Mouse (Mus musculus) ES-E14 (cell line): Measurements from ENCODE around the gene Doc2b.

Experiments
- CHD2 ChIP-seq: IDR thresholded peaks from 2 replicates; pipeline ENCODE4 v1.6.1; 2014; ENCODE audit warnings: mild to moderate bottlenecking, low read depth, low read length, inconsistent platforms
- HCFC1 ChIP-seq: IDR thresholded peaks from 2 replicates; pipeline ENCODE4 v1.6.1; 2012; ENCODE audit warnings: low read length, inconsistent platforms, borderline replicate concordance; ENCODE audit not compliant: insufficient read depth
- MAFK ChIP-seq: IDR thresholded peaks from 2 replicates; pipeline ENCODE4 v1.6.1; 2014; ENCODE audit warnings: mild to moderate bottlenecking, low read depth, low read length, inconsistent platforms; ENCODE audit not compliant: insufficient read depth
- ZC3H11A ChIP-seq: IDR thresholded peaks from 2 replicates; pipeline ENCODE4 v1.6.1; 2012; ENCODE audit warnings: low read depth, mild to moderate bottlenecking, inconsistent platforms, low read length, borderline replicate concordance
- ZNF384 ChIP-seq: IDR thresholded peaks from 2 replicates; pipeline ENCODE4 v1.6.1; 2012; ENCODE audit warnings: low read depth, low read length, inconsistent platforms

DNA sequence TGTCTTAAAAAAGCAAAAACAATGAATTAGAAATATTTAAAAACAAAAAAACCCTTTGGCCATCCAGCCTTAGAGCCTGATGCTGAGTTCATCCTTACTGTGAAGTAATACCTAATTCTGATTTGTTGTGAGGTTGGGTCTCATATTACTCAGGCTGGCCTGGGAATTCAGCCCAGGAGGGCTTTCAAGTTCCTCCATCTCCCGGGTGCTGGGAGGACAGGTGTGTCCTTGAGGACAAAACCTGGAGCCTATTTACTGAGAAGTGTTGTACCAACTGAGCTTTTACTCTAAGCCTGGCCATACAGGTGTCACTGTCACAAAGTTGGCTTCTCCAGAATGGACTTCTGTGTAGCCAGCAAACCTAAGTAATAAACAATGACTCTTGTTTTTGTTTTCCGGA lies 28.8 kb downstream of the Doc2b start:
- TF ChIP-seq CHD2: no peak
- no peak for TF ChIP-seq MAFK
- TF ChIP-seq ZC3H11A: no peak
- TF ChIP-seq HCFC1: no peak
- no peak for TF ChIP-seq ZNF384
